Mouse (Mus musculus) mouse embryonic stem cell (cell line): ENCODE data around the gene Cytl1.

ENCODE experiments used
- in situ Hi-C, 2 experiments: fragments of 300-500 bp; cut with MboI; formaldehyde crosslinking; loops; 1 replicate in 1 of 2; 3 replicates in 1 of 2; pipeline ENCODE4 v1.14.3; 2019 to 2020; ENCODE audit warnings: low sequenced_read_pairs in 2 of 2, low pct_unique_long_range_greater_than_20kb in 1 of 2, mixed read lengths in 1 of 2; ENCODE audit not compliant: unreplicated experiment in 1 of 2

Gene Cytl1

DNA sequence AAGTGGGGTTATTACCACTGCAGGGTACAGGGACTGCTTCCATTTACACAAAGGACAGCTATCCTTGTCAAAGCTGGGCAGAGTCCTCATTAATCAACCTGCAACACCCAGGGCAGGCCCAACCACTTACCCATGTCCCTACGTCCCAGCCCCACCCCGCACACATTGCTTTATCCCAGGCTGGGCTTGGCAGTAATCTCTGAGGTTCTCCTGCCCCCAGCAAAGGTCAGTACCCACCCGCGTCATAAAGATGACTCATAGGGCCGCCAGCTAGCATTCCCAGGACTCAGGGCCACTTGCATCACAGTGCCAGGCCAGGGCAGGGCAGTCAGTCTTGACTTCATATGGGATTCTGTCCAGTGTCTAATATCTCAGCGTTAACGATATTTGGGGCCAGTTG, 18.0 kb downstream of the Cytl1 start:
- in situ Hi-C loops = no loop called here

DNA sequence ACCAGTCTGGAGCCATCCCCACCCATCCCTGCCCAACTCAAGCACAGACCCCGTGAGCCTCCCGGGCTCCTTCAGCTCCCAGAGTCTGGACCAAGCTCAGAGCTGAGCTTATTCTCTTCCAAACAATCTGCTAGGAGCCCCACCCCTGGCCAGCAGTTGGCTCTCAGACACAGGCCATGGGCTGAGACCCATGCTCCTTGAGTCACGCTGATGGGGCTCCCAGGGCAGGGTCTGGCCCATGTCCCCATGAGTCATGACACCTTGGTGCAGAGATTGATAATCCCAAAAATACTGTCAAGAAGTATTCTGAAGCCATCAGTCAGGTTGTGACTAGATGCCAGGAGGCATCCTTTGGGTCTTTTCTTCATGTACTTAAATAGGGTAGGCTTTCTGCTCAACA, 26.7 kb downstream of the Cytl1 start:
- in situ Hi-C loops = no loop called here

DNA sequence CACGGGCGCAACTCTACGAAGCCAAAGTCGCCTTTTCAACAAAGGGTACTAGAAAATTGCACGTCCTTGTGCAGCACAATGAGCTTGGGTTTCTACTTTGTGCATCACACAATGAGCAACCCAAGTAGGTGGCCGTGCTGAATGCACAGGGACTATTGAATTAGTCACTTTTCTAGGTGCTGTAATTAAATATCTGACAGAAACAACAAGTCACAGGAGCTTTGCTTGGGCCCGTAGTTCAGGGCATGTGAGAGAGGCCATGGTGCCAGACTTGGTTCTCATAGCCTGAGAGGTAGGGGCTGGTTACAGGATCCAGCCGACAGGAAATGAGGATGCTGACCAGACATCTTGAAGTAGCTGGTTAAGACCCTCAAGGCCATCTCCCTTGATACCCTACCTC, 30.5 kb downstream of the Cytl1 start:
- in situ Hi-C loops = no loop called here

DNA sequence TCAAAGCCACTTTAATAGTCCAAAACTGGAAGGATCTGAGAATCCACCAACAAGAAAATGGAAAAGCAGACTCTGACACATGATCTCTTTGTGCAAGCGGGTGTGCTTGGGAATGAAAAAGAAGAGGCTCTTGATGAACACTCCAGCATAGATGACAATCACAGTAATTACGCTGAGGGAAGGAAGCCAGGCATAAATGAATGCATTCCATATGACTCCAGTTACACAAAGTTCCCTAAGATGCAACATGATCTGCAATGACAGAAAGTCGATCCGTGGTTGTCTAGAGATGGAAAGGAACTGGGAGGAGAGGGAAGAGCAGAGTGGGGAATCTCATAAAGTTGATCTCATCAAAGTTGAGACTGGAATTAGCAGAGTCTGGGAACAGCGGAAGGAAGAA, 31.9 kb downstream of the Cytl1 start:
- in situ Hi-C loops = no loop called here

DNA sequence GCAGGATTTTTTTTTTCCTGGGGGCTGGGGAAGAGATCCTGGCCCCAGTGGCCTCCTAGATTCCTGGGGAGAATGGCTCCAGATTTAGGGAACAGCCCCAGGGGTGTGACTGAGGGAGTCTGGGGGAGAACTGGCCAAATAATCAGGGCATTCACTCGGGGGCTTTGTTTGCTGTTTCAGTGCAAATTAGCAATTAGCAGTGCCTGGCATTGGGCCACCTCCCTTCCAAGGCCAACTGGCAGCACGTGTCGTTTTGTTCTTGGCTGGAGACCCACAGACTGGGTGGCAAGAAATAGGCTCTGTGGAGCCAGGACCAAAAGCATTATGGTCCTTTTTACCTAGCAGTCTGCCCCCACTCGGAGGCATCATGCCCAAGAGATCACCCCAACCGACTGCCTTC, 33.7 kb downstream of the Cytl1 start:
- in situ Hi-C loops = no loop called here

DNA sequence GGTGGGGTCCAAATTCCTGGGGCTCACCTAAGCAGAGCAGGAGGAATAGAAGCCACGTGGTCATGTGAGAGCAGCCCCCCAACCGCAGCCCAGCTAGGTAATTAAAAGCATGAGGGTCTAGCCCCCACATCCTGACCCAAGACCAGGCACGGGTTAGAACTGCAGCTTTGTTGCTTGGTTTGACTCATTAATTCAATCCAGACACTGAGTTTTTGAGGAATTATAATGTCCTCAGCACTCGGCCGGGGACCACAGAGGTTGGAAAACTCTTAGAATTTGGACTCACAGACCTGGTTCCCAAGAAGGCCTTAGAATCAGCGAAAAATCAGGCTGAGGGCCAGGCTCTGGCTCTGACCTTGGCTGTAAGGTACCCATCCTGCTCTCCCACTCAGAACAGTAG, 35.6 kb downstream of the Cytl1 start:
- in situ Hi-C loops = no loop called here

DNA sequence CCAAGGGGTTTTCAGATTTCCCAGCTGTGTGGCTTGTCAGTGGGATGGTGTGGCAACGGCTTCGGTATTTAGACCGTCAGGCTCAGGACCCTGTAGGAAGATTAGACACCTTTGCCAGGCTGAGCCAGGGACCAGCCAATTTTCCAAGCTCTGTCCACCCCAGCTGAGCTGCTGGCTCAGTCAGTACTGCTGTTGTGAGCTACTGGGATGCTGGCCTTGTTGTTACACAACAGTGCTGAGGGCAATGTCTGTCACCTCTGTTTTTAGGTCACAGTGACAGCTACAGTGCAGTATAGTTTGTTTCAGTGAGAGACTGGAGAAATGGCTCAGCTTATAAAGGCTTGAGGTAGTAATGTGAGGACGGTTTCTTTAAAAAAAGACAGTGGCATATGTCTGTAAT, 38.7 kb downstream of the Cytl1 start:
- in situ Hi-C loops = no loop called here

DNA sequence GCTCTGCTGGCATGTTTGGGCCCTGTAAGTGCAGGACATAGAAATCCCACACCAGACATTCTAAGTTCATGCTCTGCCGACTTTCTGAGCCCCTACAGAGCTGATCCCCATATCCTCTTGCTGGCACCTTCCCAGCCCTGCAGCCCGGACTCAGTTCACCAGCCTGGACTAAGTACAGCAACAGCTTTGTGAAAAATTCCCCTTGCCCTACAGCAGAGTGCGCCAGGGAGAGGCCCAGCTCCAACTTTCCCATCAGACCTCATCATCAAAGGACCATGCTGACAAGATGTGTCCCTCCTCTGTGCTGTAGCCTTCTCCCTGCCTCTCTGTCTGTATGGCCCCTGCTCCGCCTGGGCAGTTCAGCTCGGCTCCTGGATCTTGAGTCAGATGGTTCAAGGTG, 40.4 kb downstream of the Cytl1 start:
- in situ Hi-C loops = no loop called here

DNA sequence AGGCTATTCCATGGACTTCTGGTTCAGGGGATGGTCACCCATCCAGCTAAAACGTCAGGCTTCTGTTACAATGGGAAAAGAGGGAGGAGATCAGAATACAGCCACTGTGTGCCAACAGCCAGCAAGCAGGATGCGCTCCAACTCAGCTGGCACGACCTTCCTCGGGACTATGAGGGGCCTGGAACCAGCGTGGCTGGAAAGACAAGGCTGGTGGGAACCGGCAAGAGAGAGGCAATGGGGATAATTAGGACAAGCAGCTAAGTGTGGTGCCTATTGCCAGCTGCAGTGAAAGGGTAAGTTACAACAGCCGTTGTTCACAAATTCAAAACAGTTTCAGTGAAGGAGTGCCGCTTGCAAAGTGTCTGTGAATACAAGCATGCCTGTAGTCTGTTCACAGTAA, 48.0 kb downstream of the Cytl1 start:
- in situ Hi-C loops = no loop called here

DNA sequence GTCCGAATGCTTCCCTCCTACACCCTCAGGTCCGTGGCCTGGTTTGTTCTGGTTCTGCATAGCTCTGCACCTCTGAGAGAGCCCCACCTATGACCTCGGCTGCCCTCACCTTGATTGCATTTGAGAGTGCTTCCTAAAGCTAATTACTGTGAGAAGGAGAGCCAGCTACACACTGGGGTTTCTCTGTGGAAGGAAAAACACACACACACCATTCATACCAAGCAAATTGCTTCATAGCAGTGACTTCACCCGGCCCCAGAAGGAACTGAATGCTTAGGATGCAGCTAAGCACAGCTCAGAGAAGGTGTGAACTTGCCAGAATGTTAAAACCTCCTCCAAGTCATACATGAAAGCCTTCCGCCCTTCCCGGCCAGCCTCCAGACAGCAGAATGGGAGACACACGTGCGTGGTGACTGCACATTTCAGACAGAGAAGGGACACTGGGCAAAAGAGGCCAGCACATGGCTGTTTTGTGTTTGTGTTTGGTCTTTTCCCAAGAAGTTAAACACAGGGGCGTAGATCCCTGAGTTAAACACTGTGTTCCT, 49.6 kb downstream of the Cytl1 start:
- in situ Hi-C loops = no loop called here
